Mouse (Mus musculus) gonadal fat pad, adult 2 months (tissue): ENCODE results near the gene Wdr91. TPM values are rescaled to one million over a fixed set of nuclear protein-coding genes. Genes with fewer than 3 reads are reported as not detected.

ENCODE experiments used
- DNase-seq: peaks from one replicate; pipeline ENCODE4 v3.0.0-alpha.2; 2012; ENCODE audit warnings: low read depth
- polyA plus RNA-seq: library from polyadenylated mRNA; depleted of rRNA; stranded (reverse); fragments of >200 nt; gene quantifications from 2 replicates; pipeline ENCODE4 v1.2.3, GENCODE M21; 2012

Gene Wdr91
- polyA plus RNA-seq, 1 experiment: 16.9 TPM

- DNase-seq: no peak
These were observed 8.5 kb upstream of the Wdr91 start for GRCm38 (mm10) chr6:34919146-34919545.

GRCm38 (mm10) chr6:34914462-34914861, 3.8 kb upstream of the Wdr91 start:
- DNase-seq: no peak

GRCm38 (mm10) chr6:34913341-34914040, 2.8 kb upstream of the Wdr91 start:
- no peak for DNase-seq

- DNase-seq: peak; percentile 47
These were observed 888 bp downstream of the Wdr91 start for GRCm38 (mm10) chr6:34909631-34910345.

- no peak for DNase-seq
These were observed 2.9 kb downstream of the Wdr91 start for GRCm38 (mm10) chr6:34907696-34908260.

- no peak for DNase-seq
These were observed 3.5 kb downstream of the Wdr91 start for GRCm38 (mm10) chr6:34907121-34907614.

GRCm38 (mm10) chr6:34906661-34907060, 4.0 kb downstream of the Wdr91 start:
- DNase-seq: no peak

- DNase-seq: no peak
These were observed 4.6 kb downstream of the Wdr91 start for GRCm38 (mm10) chr6:34906125-34906524.

GRCm38 (mm10) chr6:34904361-34904760, 6.3 kb downstream of the Wdr91 start:
- DNase-seq: no peak

- no peak for DNase-seq
These were observed 6.8 kb downstream of the Wdr91 start for GRCm38 (mm10) chr6:34903851-34904250.

GRCm38 (mm10) chr6:34903441-34903840, 7.2 kb downstream of the Wdr91 start:
- no peak for DNase-seq

GRCm38 (mm10) chr6:34902578-34902977, 8.1 kb downstream of the Wdr91 start:
- DNase-seq: no peak

GRCm38 (mm10) chr6:34901911-34902444, 8.7 kb downstream of the Wdr91 start:
- DNase-seq: no peak

- no peak for DNase-seq
These were observed 9.7 kb downstream of the Wdr91 start for GRCm38 (mm10) chr6:34900990-34901389.

- DNase-seq: no peak
These were observed 11.5 kb downstream of the Wdr91 start for GRCm38 (mm10) chr6:34899127-34899526.

GRCm38 (mm10) chr6:34896168-34896780, 14.4 kb downstream of the Wdr91 start:
- no peak for DNase-seq

- no peak for DNase-seq
These were observed 15.1 kb downstream of the Wdr91 start for GRCm38 (mm10) chr6:34895569-34895968.

GRCm38 (mm10) chr6:34889185-34889584, 21.5 kb downstream of the Wdr91 start:
- DNase-seq: no peak

- DNase-seq: no peak
These were observed 23.4 kb downstream of the Wdr91 start for GRCm38 (mm10) chr6:34887131-34887850.

- DNase-seq: no peak
These were observed 26.0 kb downstream of the Wdr91 start for GRCm38 (mm10) chr6:34884724-34885123.

- DNase-seq: no peak
These were observed 30.7 kb downstream of the Wdr91 start for GRCm38 (mm10) chr6:34879911-34880475.
